Mouse (Mus musculus): ENCODE results near the gene Apcs. TPM values are rescaled to one million over a fixed set of nuclear protein-coding genes. Genes with fewer than 3 reads are reported as not detected.

Gene Apcs
- polyA plus RNA-seq, 1 experiment from 2014 or later: not detected

Other genes starting within 250 kb of the Apcs start
- 0.52 TPM in 1 of 2 replicates, not detected in the other for gene Crp, start 197.0 kb downstream of the Apcs start, polyA plus RNA-seq (2015; fragmentation: Nextera tagmentation; extraction: Ambion mirVana)
- not detected in 2 replicates for gene Olfr16, start 55.4 kb upstream of the Apcs start, polyA plus RNA-seq (2015; fragmentation: Nextera tagmentation; extraction: Ambion mirVana)
- not detected in 2 replicates for gene Olfr1408, start 242.3 kb upstream of the Apcs start, polyA plus RNA-seq (2015; fragmentation: Nextera tagmentation; extraction: Ambion mirVana)

Data from heart, embryonic 15.5 days (tissue).